Mouse (Mus musculus) liver, postnatal 0 days (tissue): ENCODE measurements around the gene Aqp6. TPM values are rescaled to one million over a fixed set of nuclear protein-coding genes. Genes with fewer than 3 reads are reported as not detected.

ENCODE experiments used
- ATAC-seq: fragments of 200-750 bp; cut with Nextera tagmentation; 2 replicates; pipeline ENCODE4 v1.8.0; 2017; ENCODE audit warnings: mild to moderate bottlenecking, moderate library complexity
- DNase-seq: peaks from one replicate; pipeline ENCODE4 v3.0.0-alpha.2; 2016
- H3K27ac ChIP-seq: fragments of 300-500 bp; sonication (generic); 2 replicates; pipeline ENCODE4 v1.5.1; 2014; ENCODE audit warnings: antibody characterized with exemption, moderate library complexity, mild to moderate bottlenecking, low read depth
- H3K27me3 ChIP-seq: fragments of 300-500 bp; sonication (generic); 2 replicates; pipeline ENCODE4 v1.6.1; 2014; ENCODE audit warnings: low read length, control low read depth, mixed read lengths; ENCODE audit not compliant: insufficient read depth
- H3K36me3 ChIP-seq: fragments of 300-500 bp; sonication (generic); replicated peaks from 2 replicates; pipeline ENCODE4 v1.6.1; 2014; ENCODE audit warnings: mild to moderate bottlenecking, control low read depth, low read length, moderate library complexity, mixed read lengths; ENCODE audit not compliant: insufficient read depth
- H3K4me1 ChIP-seq: fragments of 300-500 bp; sonication (generic); 2 replicates; pipeline ENCODE4 v1.6.1; 2014; ENCODE audit warnings: antibody characterized with exemption, mild to moderate bottlenecking, control low read depth; ENCODE audit not compliant: insufficient read depth
- H3K4me2 ChIP-seq: fragments of 300-500 bp; sonication (generic); 2 replicates; pipeline ENCODE4 v1.6.1; 2014; ENCODE audit warnings: low read depth, mild to moderate bottlenecking, low read length, moderate library complexity, mixed read lengths
- H3K4me3 ChIP-seq: fragments of 300-500 bp; sonication (generic); 2 replicates; pipeline ENCODE4 v1.5.1; 2014; ENCODE audit warnings: low read depth, low read length
- H3K9ac ChIP-seq: fragments of 300-500 bp; sonication (generic); replicated peaks from 2 replicates; pipeline ENCODE4 v1.6.1; 2014; ENCODE audit warnings: mild to moderate bottlenecking, moderate library complexity
- H3K9me3 ChIP-seq: fragments of 300-500 bp; sonication (generic); 2 replicates; pipeline ENCODE4 v1.6.1; 2016; ENCODE audit warnings: mild to moderate bottlenecking, control low read depth, low read length, mixed read lengths
- CTCF ChIP-seq: sonication (generic); IDR thresholded peaks from 2 replicates; pipeline ENCODE4 v1.5.1; 2016; ENCODE audit warnings: antibody characterized with exemption, low read depth
- EP300 ChIP-seq: IDR thresholded peaks from 2 replicates; pipeline ENCODE4 v1.6.1; 2016; ENCODE audit warnings: antibody characterized with exemption, low read depth, mild to moderate bottlenecking
- WGBS: fragments of 180-500 bp; shearing (Covaris S2); extraction: QIAGEN DNeasy Blood & Tissue Kit; methylation state at CpG from one replicate; pipeline ENCODE4 v1.1.7; 2014; ENCODE audit not compliant: insufficient replicate concordance; 5-methylcytosine and 5-hydroxymethylcytosine counted together
- polyA plus RNA-seq: library from polyadenylated mRNA; unstranded; fragments of >200 nt; fragmentation: Nextera tagmentation; extraction: Ambion mirVana; gene quantifications from 2 replicates; pipeline ENCODE4 v1.2.1, GENCODE M21; 2015

Aqp6 gene
- polyA plus RNA-seq, 1 experiment from 2014 or later, result not detected

DNA sequence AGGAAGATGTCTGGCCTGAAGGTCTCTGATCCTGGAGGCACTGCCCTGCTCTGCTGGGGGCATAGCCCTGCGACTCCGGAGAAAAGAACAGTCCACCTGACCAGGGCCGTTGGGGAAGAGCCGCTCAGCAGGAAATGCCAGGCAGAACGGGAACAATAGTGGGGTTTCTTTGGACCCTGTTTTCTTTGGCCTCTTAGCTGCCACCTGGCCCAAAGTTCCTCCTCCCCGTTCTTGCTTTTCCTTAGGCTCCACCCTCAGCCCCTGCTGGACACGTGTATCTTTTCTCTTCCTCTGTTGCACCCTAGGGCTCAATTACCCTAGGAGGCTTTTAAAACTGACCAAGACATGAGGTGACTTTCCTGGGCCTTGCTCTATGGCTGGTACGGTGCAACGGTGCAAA, 12.0 kb upstream of the Aqp6 start:
- no peaks in the 10 kb centered on the region for H3K9me3 ChIP-seq
- TF ChIP-seq CTCF, result no peak
- TF ChIP-seq EP300, result no peak
- H3K27ac ChIP-seq, result no peak overlapping the region
- H3K4me1 ChIP-seq, result peaks cover 12% of the 10 kb centered on the region
- WGBS, result 4% methylated on average over 9 of the region's 9 CpGs
- ATAC-seq (no peak), DNase-seq (no peak)
- no peaks in the 10 kb centered on the region for H3K36me3 ChIP-seq
- H3K4me2 ChIP-seq, result no peak overlapping the region
- H3K4me3 ChIP-seq, result no peak overlapping the region
- peaks cover 90% of the 10 kb centered on the region for H3K27me3 ChIP-seq
- H3K9ac ChIP-seq, result no peak overlapping the region

- WGBS, result 20% methylated on average over 7 of the region's 7 CpGs
- no peak overlapping the region for H3K9ac ChIP-seq
- TF ChIP-seq CTCF (no peak), EP300 (no peak)
- no peak overlapping the region for H3K27ac ChIP-seq
- H3K4me1 ChIP-seq, result peaks cover 8% of the 10 kb centered on the region
- ATAC-seq, result no peak
- no peaks in the 10 kb centered on the region for H3K36me3 ChIP-seq
- no peaks in the 10 kb centered on the region for H3K9me3 ChIP-seq
- no peak overlapping the region for H3K4me3 ChIP-seq
- peaks cover 90% of the 10 kb centered on the region for H3K27me3 ChIP-seq
- H3K4me2 ChIP-seq, result no peak overlapping the region
- DNase-seq, result no peak
These were observed 11.5 kb upstream of the Aqp6 start for GRCm38 (mm10) chr15:99589704-99590103.

- peaks cover 4% of the 10 kb centered on the region; the same call in 1 of the 2 replicates for H3K4me1 ChIP-seq
- H3K27ac ChIP-seq, result no peak within 1 kb of the TSS
- peak within 1 kb of the TSS; percentile 53 for H3K4me2 ChIP-seq
- H3K9ac ChIP-seq, result no peak within 1 kb of the TSS
- DNase-seq, result no peak
- peaks cover 90% of the 10 kb centered on the region for H3K27me3 ChIP-seq
- ATAC-seq, result no peak
- peak within 1 kb of the TSS; percentile 17; the same call in 1 of the 2 replicates for H3K4me3 ChIP-seq
- no peaks in the 10 kb centered on the region for H3K36me3 ChIP-seq
- H3K9me3 ChIP-seq, result no peaks in the 10 kb centered on the region
- TF ChIP-seq CTCF, result no peak
- TF ChIP-seq EP300, result no peak
- 7% methylated on average over 48 of the region's 83 CpGs for WGBS
These were observed 10.6 kb upstream of the Aqp6 start, which contains the start of gene Aqp5 for GRCm38 (mm10) chr15:99590429-99591084. Gene Aqp5 (plus strand): TSS chr15:99590782.

GRCm38 (mm10) chr15:99592177-99592576, 9.0 kb upstream of the Aqp6 start:
- Histone ChIP-seq H3K9ac (no peak overlapping the region), H3K9me3 (no peaks in the 10 kb centered on the region), H3K27ac (no peak overlapping the region), H3K4me3 (no peak overlapping the region), H3K27me3 (peaks cover 83% of the 10 kb centered on the region), H3K4me1 (peaks cover 4% of the 10 kb centered on the region; the same call in 1 of the 2 replicates), H3K4me2 (no peak overlapping the region), H3K36me3 (no peaks in the 10 kb centered on the region)
- no peak for TF ChIP-seq CTCF
- TF ChIP-seq EP300, result no peak
- WGBS, result 66% methylated on average over 8 of the region's 8 CpGs
- ATAC-seq, result no peak
- DNase-seq, result no peak

DNA sequence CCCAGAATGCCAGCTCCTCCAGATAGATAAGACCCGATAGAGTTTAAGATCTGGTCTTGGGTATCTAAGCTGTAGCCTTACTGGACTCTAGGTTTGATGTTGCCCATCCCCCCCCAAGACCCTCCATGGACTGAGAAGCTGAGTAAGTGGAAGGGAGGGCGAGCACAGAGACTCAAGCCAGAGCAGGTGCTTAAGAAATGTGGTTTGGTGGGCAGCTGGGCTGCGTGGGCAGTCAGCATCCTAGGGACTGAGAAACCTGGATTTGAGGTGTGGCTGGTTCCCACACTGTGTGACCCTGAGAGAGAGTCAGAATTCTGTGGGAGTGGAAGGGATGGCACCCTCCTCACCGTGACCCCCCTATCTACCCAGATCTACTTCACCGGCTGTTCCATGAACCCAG, 8.3 kb upstream of the Aqp6 start:
- Histone ChIP-seq H3K27me3 (peaks cover 83% of the 10 kb centered on the region), H3K4me2 (no peak overlapping the region), H3K9me3 (no peaks in the 10 kb centered on the region), H3K36me3 (no peaks in the 10 kb centered on the region), H3K4me1 (peaks cover 4% of the 10 kb centered on the region; the same call in 1 of the 2 replicates), H3K9ac (no peak overlapping the region), H3K27ac (no peak overlapping the region), H3K4me3 (no peak overlapping the region)
- no peak for ATAC-seq
- WGBS, result 78% methylated on average over 5 of the region's 5 CpGs
- no peak for DNase-seq
- TF ChIP-seq EP300, result no peak
- no peak for TF ChIP-seq CTCF

DNA sequence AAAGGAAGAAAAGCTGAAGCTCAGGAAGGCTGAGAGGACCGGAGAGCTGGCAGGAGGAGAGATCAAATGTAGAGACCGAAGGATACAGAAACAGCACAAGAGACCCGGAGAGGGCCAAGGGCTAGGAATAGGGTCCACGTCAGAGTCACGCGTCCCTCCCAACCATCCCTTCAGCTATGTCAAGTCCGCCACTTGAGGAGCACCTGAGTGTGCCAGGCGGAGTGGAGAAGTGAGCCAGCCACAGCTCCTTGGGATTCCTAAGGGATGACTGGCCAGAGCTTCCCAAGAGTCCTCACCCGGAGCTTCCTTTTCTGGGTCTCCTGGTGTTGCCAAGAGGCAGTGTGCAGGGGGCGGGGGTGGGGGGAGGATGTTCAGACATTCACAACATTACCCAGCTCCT, 6.2 kb upstream of the Aqp6 start:
- 72% methylated on average over 10 of the region's 10 CpGs for WGBS
- TF ChIP-seq CTCF (no peak), EP300 (no peak)
- Histone ChIP-seq H3K4me1 (peaks cover 4% of the 10 kb centered on the region; the same call in 1 of the 2 replicates), H3K9me3 (no peaks in the 10 kb centered on the region), H3K27ac (no peak overlapping the region), H3K4me3 (no peak overlapping the region), H3K27me3 (peaks cover 73% of the 10 kb centered on the region), H3K4me2 (no peak overlapping the region), H3K9ac (no peak overlapping the region), H3K36me3 (no peaks in the 10 kb centered on the region)
- DNase-seq, result no peak
- ATAC-seq, result no peak
